Mouse (Mus musculus) E14TG2a.4 (cell line): ENCODE results near the gene Dpf3.

Experiments
- CTCF ChIP-seq: conservative IDR thresholded peaks from 2 replicates; pipeline ENCODE4 v1.5.1; 2014; ENCODE audit warnings: low read length
- NANOG ChIP-seq: IDR thresholded peaks from 2 replicates; pipeline ENCODE4 v1.6.1; 2014; ENCODE audit warnings: borderline replicate concordance, low read length, mixed read lengths
- POU5F1 ChIP-seq: IDR thresholded peaks from 2 replicates; pipeline ENCODE4 v1.6.1; 2014; ENCODE audit warnings: low read length, borderline replicate concordance

- no peak for TF ChIP-seq CTCF
- TF ChIP-seq NANOG = no peak
- TF ChIP-seq POU5F1 = no peak
These were observed 35.7 kb downstream of the Dpf3 start for GRCm38 (mm10) chr12:83451850-83452249.
